Mouse (Mus musculus): ENCODE data around the gene Kctd4. TPM values are rescaled to one million over a fixed set of nuclear protein-coding genes. Genes with fewer than 3 reads are reported as not detected.

Kctd4 gene
- polyA plus RNA-seq, 1 experiment from 2014 or later = 0.21 TPM

Other genes with a start within 250 kb of the Kctd4 start
- gene Cog3, start 200.5 kb upstream of the Kctd4 start, polyA plus RNA-seq (2015; fragmentation: Nextera tagmentation; extraction: Ambion mirVana) = 6.9 and 8.1 TPM in 2 replicates
- gene Slc25a30, start 168.0 kb upstream of the Kctd4 start, polyA plus RNA-seq (2015; fragmentation: Nextera tagmentation; extraction: Ambion mirVana) = 3.3 and 3.4 TPM in 2 replicates
- 680 and 730 TPM in 2 replicates for gene Tpt1, start 109.9 kb upstream of the Kctd4 start, polyA plus RNA-seq (2015; fragmentation: Nextera tagmentation; extraction: Ambion mirVana)
- 35.3 and 37.3 TPM in 2 replicates for gene Gtf2f2, start 55.9 kb downstream of the Kctd4 start, polyA plus RNA-seq (2015; fragmentation: Nextera tagmentation; extraction: Ambion mirVana)
- 5.6 and 7.7 TPM in 2 replicates for gene Gpalpp1, start 155.8 kb downstream of the Kctd4 start, polyA plus RNA-seq (2015; fragmentation: Nextera tagmentation; extraction: Ambion mirVana)
- 8.8 and 10.1 TPM in 2 replicates for gene Nufip1, start 155.9 kb downstream of the Kctd4 start, polyA plus RNA-seq (2015; fragmentation: Nextera tagmentation; extraction: Ambion mirVana)